Mouse (Mus musculus) lung, embryonic 14.5 days (tissue): ENCODE data around the gene Cdca3. TPM values are rescaled to one million over a fixed set of nuclear protein-coding genes. Genes with fewer than 3 reads are reported as not detected.

Source experiments
- ATAC-seq: fragments of 200-750 bp; cut with Nextera tagmentation; 2 replicates; pipeline ENCODE4 v1.8.0; 2017; ENCODE audit warnings: mild to moderate bottlenecking, moderate TSS enrichment, moderate library complexity; ENCODE audit not compliant: insufficient read depth
- DNase-seq: peaks from one replicate; pipeline ENCODE4 v3.0.0-alpha.2; 2015
- H3K27ac ChIP-seq: fragments of 300-500 bp; sonication (generic); 2 replicates; pipeline ENCODE4 v1.5.1; 2014; ENCODE audit warnings: low read depth, mild to moderate bottlenecking, moderate library complexity
- H3K27me3 ChIP-seq: fragments of 300-500 bp; sonication (generic); 2 replicates; pipeline ENCODE4 v1.6.1; 2014; ENCODE audit warnings: low read length, control low read depth; ENCODE audit not compliant: insufficient read depth
- H3K36me3 ChIP-seq: fragments of 300-500 bp; sonication (generic); 2 replicates; pipeline ENCODE4 v1.6.1; 2014; ENCODE audit warnings: control low read depth; ENCODE audit not compliant: insufficient read depth
- H3K4me1 ChIP-seq: fragments of 300-500 bp; sonication (generic); 2 replicates; pipeline ENCODE4 v1.6.1; 2014; ENCODE audit warnings: antibody characterized with exemption, control low read depth; ENCODE audit not compliant: insufficient read depth
- H3K4me2 ChIP-seq: fragments of 300-500 bp; sonication (generic); 2 replicates; pipeline ENCODE4 v1.6.1; 2014; ENCODE audit warnings: mild to moderate bottlenecking
- H3K4me3 ChIP-seq: fragments of 300-500 bp; sonication (generic); 2 replicates; pipeline ENCODE4 v1.5.1; 2014; ENCODE audit warnings: low read depth, low read length
- H3K9ac ChIP-seq: fragments of 300-500 bp; sonication (generic); 2 replicates; pipeline ENCODE4 v1.6.1; 2014
- H3K9me3 ChIP-seq: fragments of 300-500 bp; sonication (generic); 2 replicates; pipeline ENCODE4 v1.6.1; 2016; ENCODE audit warnings: low read depth, low read length, control low read depth
- CTCF ChIP-seq: IDR thresholded peaks from 2 replicates; pipeline ENCODE4 v1.5.1; 2016; ENCODE audit warnings: antibody characterized with exemption, low read depth
- WGBS: fragments of 180-500 bp; shearing (Covaris S2); extraction: QIAGEN DNeasy Blood & Tissue Kit; methylation state at CpG from one replicate; pipeline ENCODE4 v1.1.7; 2014; 5-methylcytosine and 5-hydroxymethylcytosine counted together
- polyA plus RNA-seq: library from polyadenylated mRNA; unstranded; fragments of >200 nt; fragmentation: Nextera tagmentation; extraction: Ambion mirVana; gene quantifications from 2 replicates; pipeline ENCODE4 v1.2.1, GENCODE M21; 2014

The Cdca3 gene
- polyA plus RNA-seq, 1 experiment from 2014 or later, result 204 TPM

GRCm38 (mm10) chr6:124804341-124804740 is 25.0 kb upstream of the Cdca3 start:
- no peaks in the 10 kb centered on the region for H3K27me3 ChIP-seq
- WGBS, result 88% methylated on average over 3 of the region's 3 CpGs
- no peak overlapping the region for H3K27ac ChIP-seq
- DNase-seq (no peak), ATAC-seq (no peak)
- no peak for TF ChIP-seq CTCF
- no peak overlapping the region for H3K9ac ChIP-seq
- no peak overlapping the region for H3K4me2 ChIP-seq
- no peaks in the 10 kb centered on the region for H3K9me3 ChIP-seq
- 0 out of 2 replicates have a peak, but pooled peaks cover 3% of the 10 kb centered on the region for H3K4me1 ChIP-seq
- no peaks in the 10 kb centered on the region for H3K36me3 ChIP-seq
- no peak overlapping the region for H3K4me3 ChIP-seq

- TF ChIP-seq CTCF, result peak; percentile 56
- Histone ChIP-seq H3K36me3 (peaks cover 10% of the 10 kb centered on the region), H3K9me3 (no peaks in the 10 kb centered on the region), H3K9ac (peak overlapping the region; percentile 35), H3K27me3 (no peaks in the 10 kb centered on the region), H3K27ac (peak overlapping the region; percentile 78), H3K4me2 (peak overlapping the region; percentile 65), H3K4me1 (0 out of 2 replicates have a peak, but pooled peaks cover 7% of the 10 kb centered on the region), H3K4me3 (peak overlapping the region; percentile 38)
- ATAC-seq, result peak; percentile 76
- WGBS, result 1% methylated on average over 34 of the region's 34 CpGs
- DNase-seq, result peak; percentile 94
Observed at GRCm38 (mm10) chr6:124805341-124806321, 23.7 kb upstream of the Cdca3 start.

DNA sequence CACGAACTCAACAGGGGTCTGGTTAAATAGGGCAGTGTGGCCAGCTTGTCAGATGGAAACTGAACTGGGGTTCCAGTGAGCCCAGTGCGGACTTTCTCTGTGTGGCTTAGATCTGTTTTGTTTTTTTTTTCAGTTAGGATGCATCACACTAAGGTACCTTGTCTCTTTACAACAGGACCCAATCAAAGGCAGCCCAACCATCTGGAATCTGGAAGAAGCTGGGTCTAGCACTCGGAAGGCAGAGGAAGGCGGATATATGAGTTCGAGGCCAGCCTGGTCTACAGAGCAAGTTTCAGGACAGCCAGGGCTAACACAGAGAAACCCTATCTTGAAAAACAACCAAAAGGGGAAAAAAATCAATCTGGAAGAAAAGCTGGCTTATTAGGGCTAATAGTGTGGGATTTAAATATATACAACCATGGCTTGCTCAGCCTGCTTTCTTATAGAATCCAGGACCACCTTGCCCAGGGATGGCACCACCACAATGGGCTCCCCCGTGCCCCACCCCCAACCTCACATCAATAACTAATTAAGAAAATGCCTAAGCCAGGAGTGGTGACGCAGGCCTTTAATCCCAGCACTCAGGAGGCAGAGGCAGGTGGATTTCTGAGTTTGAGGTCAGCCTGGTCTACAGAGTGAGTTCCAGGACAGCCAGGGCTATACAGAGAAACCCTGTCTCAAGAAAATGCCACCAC is 22.8 kb upstream of the Cdca3 start:
- Histone ChIP-seq H3K9me3 (no peaks in the 10 kb centered on the region), H3K27me3 (no peaks in the 10 kb centered on the region), H3K4me3 (peak overlapping the region; percentile 38), H3K9ac (0 out of 2 replicates have a peak overlapping the region, but pooled peaks have one; percentile 9), H3K4me1 (0 out of 2 replicates have a peak, but pooled peaks cover 7% of the 10 kb centered on the region), H3K36me3 (peaks cover 18% of the 10 kb centered on the region), H3K4me2 (peak overlapping the region; percentile 65), H3K27ac (peak overlapping the region; percentile 78)
- DNase-seq (no peak), ATAC-seq (no peak)
- 79% methylated on average over 7 of the region's 7 CpGs for WGBS
- TF ChIP-seq CTCF, result no peak

- DNase-seq (no peak), ATAC-seq (no peak)
- TF ChIP-seq CTCF, result no peak
- Histone ChIP-seq H3K27me3 (no peaks in the 10 kb centered on the region), H3K4me1 (peaks cover 11% of the 10 kb centered on the region; the same call in 1 of the 2 replicates), H3K9me3 (no peaks in the 10 kb centered on the region), H3K4me3 (no peak overlapping the region), H3K36me3 (peaks cover 26% of the 10 kb centered on the region), H3K4me2 (no peak overlapping the region), H3K9ac (no peak overlapping the region), H3K27ac (no peak overlapping the region)
- WGBS, result 84% methylated on average over 4 of the region's 4 CpGs
Observed at GRCm38 (mm10) chr6:124807366-124807765, 22.0 kb upstream of the Cdca3 start.

- Histone ChIP-seq H3K9me3 (no peaks in the 10 kb centered on the region), H3K27ac (peak overlapping the region; percentile 90), H3K4me1 (peaks cover 15% of the 10 kb centered on the region; the same call in 1 of the 2 replicates), H3K36me3 (peaks cover 28% of the 10 kb centered on the region), H3K4me2 (peak overlapping the region; percentile 98), H3K27me3 (no peaks in the 10 kb centered on the region), H3K9ac (peak overlapping the region; percentile 68; the same call in 1 of the 2 replicates), H3K4me3 (peak overlapping the region; percentile 59)
- DNase-seq, result no peak
- no peak for ATAC-seq
- no peak for TF ChIP-seq CTCF
- 57% methylated on average over 6 of the region's 6 CpGs for WGBS
Observed at GRCm38 (mm10) chr6:124807986-124808357, 21.4 kb upstream of the Cdca3 start.

- Histone ChIP-seq H3K4me2 (peak within 1 kb of the TSS; percentile 98), H3K36me3 (peaks cover 28% of the 10 kb centered on the region), H3K4me1 (peaks cover 15% of the 10 kb centered on the region; the same call in 1 of the 2 replicates), H3K27ac (peak within 1 kb of the TSS; percentile 90), H3K4me3 (peak within 1 kb of the TSS; percentile 59), H3K9ac (peak within 1 kb of the TSS; percentile 68), H3K27me3 (no peaks in the 10 kb centered on the region), H3K9me3 (no peaks in the 10 kb centered on the region)
- no peak for TF ChIP-seq CTCF
- DNase-seq (peak; percentile 88), ATAC-seq (peak; percentile 48)
- 2% methylated on average over 29 of the region's 29 CpGs for WGBS
Observed at GRCm38 (mm10) chr6:124808358-124809012, 20.9 kb upstream of the Cdca3 start, which contains the start of gene Spsb2. Spsb2 (plus strand) TSS chr6:124808661.
